Mouse (Mus musculus) frontal cortex, postnatal 25 days (tissue): ENCODE data around the gene Gm21671.
"Not testable (repeated sequence)": the region's sequence is repeated elsewhere in the genome, so short reads cannot be mapped to it uniquely, and the experiment has no call there.

ENCODE experiments used
- DNase-seq, 2 experiments: peaks; one replicate each; pipeline ENCODE4 v3.0.0; 2022; ENCODE audit warnings: low spot score in 2 of 2

The Gm21671 gene

GRCm38 (mm10) chr5:25954317-25954716, at the start of gene Gm21671:
Gm21671 (minus strand) TSS chr5:25954417.
- not testable (repeated sequence) for DNase-seq

GRCm38 (mm10) chr5:25988550-25988949, 34.3 kb upstream of the Gm21671 start, which contains the start of gene Gm21698:
Gm21698 (minus strand) TSS chr5:25988650.
- not testable (repeated sequence) for DNase-seq

GRCm38 (mm10) chr5:25972563-25972962, 18.3 kb upstream of the Gm21671 start, which contains the start of gene Gm21680:
Gm21680 (minus strand) TSS chr5:25972663.
- DNase-seq, result not testable (repeated sequence)

- not testable (repeated sequence) for DNase-seq
These were observed 2.8 kb upstream of the Gm21671 start for GRCm38 (mm10) chr5:25957050-25957449.

- DNase-seq, result not testable (repeated sequence)
These were observed 2.4 kb upstream of the Gm21671 start for GRCm38 (mm10) chr5:25956611-25957010.

- DNase-seq, result not testable (repeated sequence)
These were observed 8.8 kb downstream of the Gm21671 start for GRCm38 (mm10) chr5:25945391-25945790.

GRCm38 (mm10) chr5:25942281-25942680, 11.9 kb downstream of the Gm21671 start, which contains the start of gene Gm21663:
Gm21663 (minus strand) TSS chr5:25942381.
- not testable (repeated sequence) for DNase-seq
